Mouse (Mus musculus) C2C12 (cell line): ENCODE measurements around the gene Ccm2l. TPM values are rescaled to one million over a fixed set of nuclear protein-coding genes. Genes with fewer than 3 reads are reported as not detected.
A peak's percentile ranks its signal among the peaks of the same experiment; 100 is the strongest.

ENCODE experiments used
- H3K27me3 ChIP-seq: one replicate; pipeline ENCODE4 v1.6.1; 2011; ENCODE audit not compliant: control insufficient read depth, insufficient read depth, insufficient read length
- H3K36me3 ChIP-seq: one replicate; pipeline ENCODE4 v1.6.1; 2011; ENCODE audit not compliant: control insufficient read depth, insufficient read depth
- H3K4me3 ChIP-seq: one replicate; pipeline ENCODE4 v1.5.1; 2011; ENCODE audit warnings: mild to moderate bottlenecking, control low read depth; ENCODE audit not compliant: poor library complexity, insufficient read depth, severe bottlenecking
- H3K79me2 ChIP-seq: one replicate; pipeline ENCODE4 v1.6.1; 2011; ENCODE audit not compliant: control insufficient read depth, insufficient read depth
- H3K79me3 ChIP-seq: one replicate; pipeline ENCODE4 v1.6.1; 2011; ENCODE audit warnings: low read depth, control low read depth
- H3ac ChIP-seq: one replicate; pipeline ENCODE3; 2011; ENCODE audit warnings: low read depth; ENCODE audit not compliant: control insufficient read depth, insufficient read length
- CEBPB ChIP-seq: IDR thresholded peaks from one replicate; pipeline ENCODE4 v1.6.1; 2011; ENCODE audit warnings: low read depth, mild to moderate bottlenecking, control low read depth, moderate library complexity
- CTCF ChIP-seq: IDR thresholded peaks from one replicate; pipeline ENCODE4 v1.5.1; 2011; ENCODE audit not compliant: control insufficient read depth, insufficient read depth, insufficient read length
- FOSL1 ChIP-seq: IDR thresholded peaks from one replicate; pipeline ENCODE4 v1.8.0; 2011; ENCODE audit warnings: mild to moderate bottlenecking, low read length; ENCODE audit not compliant: poor library complexity, insufficient read depth, severe bottlenecking
- MAX ChIP-seq: IDR thresholded peaks from one replicate; pipeline ENCODE4 v1.6.1; 2011; ENCODE audit warnings: mild to moderate bottlenecking, control low read depth
- MYOD1 ChIP-seq: IDR thresholded peaks from one replicate; pipeline ENCODE4 v1.6.1; 2011; ENCODE audit warnings: low read depth; ENCODE audit not compliant: control insufficient read depth, insufficient read length
- MYOG ChIP-seq: IDR thresholded peaks from one replicate; pipeline ENCODE4 v1.6.1; 2011; ENCODE audit not compliant: control insufficient read depth, insufficient read length; ENCODE audit errors: extremely low read depth
- USF1 ChIP-seq: IDR thresholded peaks from one replicate; pipeline ENCODE4 v1.6.1; 2011; ENCODE audit warnings: low read depth, mild to moderate bottlenecking, control low read depth, moderate library complexity
- polyA plus RNA-seq: library from polyadenylated mRNA; unstranded; fragments of >200 nt; fragmentation: generic; extraction: Trizol; gene quantifications from one replicate; pipeline ENCODE4 v1.2.1, GENCODE M21; 2012; ENCODE audit warnings: missing spikeins

The Ccm2l gene
- polyA plus RNA-seq, 1 experiment: not detected

DNA sequence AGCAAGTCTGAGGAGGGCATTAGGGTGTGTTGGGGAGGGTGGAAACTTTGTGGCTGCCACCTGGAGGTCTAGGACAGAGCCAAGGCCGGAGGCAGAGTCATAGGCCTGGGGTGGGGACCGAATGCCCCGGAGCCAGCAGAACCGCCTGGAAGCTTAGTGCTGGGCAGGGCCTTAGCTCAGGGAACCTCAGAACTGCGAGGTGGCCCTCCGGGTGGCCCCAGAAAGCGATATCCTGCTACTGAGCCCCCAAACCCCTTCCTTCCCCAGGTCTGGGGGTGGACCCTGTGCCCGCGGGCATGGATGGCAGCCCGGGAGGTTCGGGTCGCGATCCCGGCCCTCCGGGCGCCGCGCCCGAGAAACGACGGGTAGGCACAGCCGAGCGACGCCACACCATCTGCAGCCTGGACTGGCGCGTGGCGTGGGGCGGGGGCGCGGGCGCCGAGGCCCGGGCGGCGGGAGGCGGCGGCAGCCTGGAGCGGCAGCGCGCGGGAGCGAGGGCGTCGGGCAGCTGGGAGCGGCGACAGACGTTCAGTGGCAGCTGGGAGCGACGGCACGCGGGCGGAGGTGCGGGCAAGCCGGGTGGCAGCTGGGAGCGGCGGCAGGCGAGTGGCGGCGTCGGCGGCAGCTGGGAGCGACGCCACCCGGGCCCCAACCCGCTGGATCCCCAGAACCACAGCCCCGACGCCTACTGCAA is 5.9 kb downstream of the Ccm2l start:
- Histone ChIP-seq H3K79me2 (no peaks in the 10 kb centered on the region), H3K27me3 (peaks cover 85% of the 10 kb centered on the region), H3K79me3 (no peaks in the 10 kb centered on the region), H3K4me3 (no peak overlapping the region), H3K36me3 (no peaks in the 10 kb centered on the region), H3ac (no peak overlapping the region)
- no peak for TF ChIP-seq FOSL1
- no peak for TF ChIP-seq MYOD1
- TF ChIP-seq USF1: no peak
- TF ChIP-seq MYOG: no peak
- TF ChIP-seq MAX: no peak
- TF ChIP-seq CEBPB: no peak
- TF ChIP-seq CTCF: no peak

- TF ChIP-seq FOSL1 (no peak), MYOG (no peak), USF1 (no peak), CTCF (no peak), MAX (no peak), MYOD1 (no peak), CEBPB (no peak)
- Histone ChIP-seq H3K4me3 (no peak overlapping the region), H3K79me2 (no peaks in the 10 kb centered on the region), H3ac (no peak overlapping the region), H3K27me3 (peaks cover 85% of the 10 kb centered on the region), H3K79me3 (no peaks in the 10 kb centered on the region), H3K36me3 (no peaks in the 10 kb centered on the region)
Measured at GRCm38 (mm10) chr2:153074651-153075050, 8.9 kb downstream of the Ccm2l start.

DNA sequence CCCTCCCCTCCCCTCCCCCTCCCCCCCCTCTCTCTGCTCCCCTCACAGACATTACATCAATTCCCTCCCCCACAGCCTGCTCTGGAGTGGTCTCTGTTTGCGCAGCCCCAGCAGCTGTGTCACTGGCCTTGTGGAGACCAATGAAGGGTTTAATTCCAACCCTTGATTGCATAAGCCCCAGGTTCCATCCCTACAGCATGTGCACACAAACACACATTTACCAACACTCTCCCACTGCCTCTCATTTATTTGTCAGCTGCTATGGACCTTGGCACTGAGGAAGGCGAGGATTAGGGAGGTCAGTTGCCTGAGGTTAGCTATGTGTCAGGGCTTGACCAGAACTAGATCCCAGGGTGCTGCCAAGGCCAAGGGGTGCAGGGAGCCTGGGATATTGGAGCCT is 10.2 kb downstream of the Ccm2l start:
- no peak for TF ChIP-seq MYOD1
- TF ChIP-seq MYOG: no peak
- Histone ChIP-seq H3K79me2 (no peaks in the 10 kb centered on the region), H3K4me3 (no peak overlapping the region), H3K27me3 (peaks cover 74% of the 10 kb centered on the region), H3K79me3 (no peaks in the 10 kb centered on the region), H3K36me3 (no peaks in the 10 kb centered on the region), H3ac (no peak overlapping the region)

- Histone ChIP-seq H3K79me3 (no peaks in the 10 kb centered on the region), H3K27me3 (peaks cover 34% of the 10 kb centered on the region), H3K36me3 (no peaks in the 10 kb centered on the region), H3ac (no peak overlapping the region), H3K4me3 (no peak overlapping the region), H3K79me2 (no peaks in the 10 kb centered on the region)
- TF ChIP-seq CEBPB: no peak
- no peak for TF ChIP-seq USF1
- peak; percentile 76 for TF ChIP-seq CTCF
Measured at GRCm38 (mm10) chr2:153080841-153081523, 15.2 kb downstream of the Ccm2l start.

DNA sequence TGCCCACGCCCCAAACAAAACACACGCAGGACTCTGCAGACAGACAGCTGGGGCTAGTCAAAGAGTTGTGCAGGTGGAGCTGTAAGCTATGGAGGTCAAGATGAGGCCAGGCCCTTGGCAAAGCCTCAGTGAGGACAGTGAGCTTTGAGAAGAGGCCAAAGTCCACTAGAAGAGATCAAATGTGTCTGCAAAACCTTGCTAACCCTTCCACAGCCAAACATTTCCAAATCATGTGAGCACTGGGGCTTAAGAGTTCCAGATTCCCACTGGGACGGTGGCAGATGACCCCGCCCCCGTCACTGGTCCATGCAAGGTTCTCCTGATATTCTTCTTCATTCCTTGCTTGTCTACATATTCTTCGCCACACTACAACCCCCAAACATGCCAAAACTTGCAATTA is 16.1 kb downstream of the Ccm2l start:
- Histone ChIP-seq H3K27me3 (peaks cover 25% of the 10 kb centered on the region), H3K36me3 (no peaks in the 10 kb centered on the region), H3ac (no peak overlapping the region), H3K4me3 (no peak overlapping the region), H3K79me2 (no peaks in the 10 kb centered on the region), H3K79me3 (no peaks in the 10 kb centered on the region)
- no peak for TF ChIP-seq CTCF
- TF ChIP-seq CEBPB: no peak
- no peak for TF ChIP-seq USF1
- no peak for TF ChIP-seq MAX
- no peak for TF ChIP-seq MYOG
- no peak for TF ChIP-seq FOSL1
- TF ChIP-seq MYOD1: no peak

DNA sequence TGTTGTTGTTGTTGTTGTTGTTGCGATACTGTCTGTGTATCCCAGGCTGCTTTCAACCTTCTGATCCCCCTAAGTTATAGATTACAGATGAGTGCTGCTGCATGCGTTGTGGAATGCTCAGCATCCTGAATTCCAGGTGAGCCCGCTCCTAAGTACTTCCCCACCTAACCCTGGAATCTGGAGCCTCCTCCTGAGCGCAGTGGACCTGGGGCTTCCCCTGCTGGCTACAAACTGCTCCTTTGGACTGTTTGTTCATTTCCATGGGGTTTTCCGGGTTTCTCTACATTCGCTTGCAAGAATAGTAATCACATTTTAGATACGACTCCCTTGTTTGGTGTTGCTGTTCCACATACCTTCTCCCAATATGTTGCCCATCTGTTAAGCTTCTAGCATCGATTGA is 17.5 kb downstream of the Ccm2l start:
- Histone ChIP-seq H3K79me2 (no peaks in the 10 kb centered on the region), H3K36me3 (no peaks in the 10 kb centered on the region), H3ac (no peak overlapping the region), H3K4me3 (no peak overlapping the region), H3K27me3 (peaks cover 16% of the 10 kb centered on the region), H3K79me3 (no peaks in the 10 kb centered on the region)
- TF ChIP-seq CTCF (no peak), MAX (no peak)
